Mouse (Mus musculus) liver, adult 2 months (tissue): Measurements from ENCODE around the gene Mest.

Source experiments
- CTCF ChIP-seq: fragments of 200-500 bp; IDR thresholded peaks from 2 replicates; pipeline ENCODE4 v1.5.1; 2011; ENCODE audit warnings: low read depth, low read length, control low read depth
- POLR2A ChIP-seq: fragments of 200-500 bp; IDR thresholded peaks from 2 replicates; pipeline ENCODE4 v1.6.1; 2011; ENCODE audit warnings: low read length, control low read depth; ENCODE audit not compliant: insufficient read depth; ENCODE audit errors: extremely low read depth

- TF ChIP-seq POLR2A (no peak), CTCF (no peak)
Measured at GRCm38 (mm10) chr6:30709115-30709514, 14.2 kb upstream of the Mest start.
